Mouse (Mus musculus) gastrocnemius, postnatal 25 days (tissue): ENCODE results near the gene Cyp2w1. TPM values are rescaled to one million over a fixed set of nuclear protein-coding genes. Genes with fewer than 3 reads are reported as not detected.
A peak's percentile ranks its signal among the peaks of the same experiment; 100 is the strongest.
"Not testable (repeated sequence)": the region's sequence is repeated elsewhere in the genome, so short reads cannot be mapped to it uniquely, and the experiment has no call there.

Experiments
- DNase-seq: peaks from one replicate; pipeline ENCODE4 v3.0.0; 2022
- total RNA-seq, 2 experiments: library from RNA; stranded (reverse); gene quantifications; 1 replicate in 1 of 2; 2 replicates in 1 of 2; pipeline ENCODE4 v1.2.3; 2021

Cyp2w1 gene
- total RNA-seq, 2 experiments from 2014 or later = not detected

DNA sequence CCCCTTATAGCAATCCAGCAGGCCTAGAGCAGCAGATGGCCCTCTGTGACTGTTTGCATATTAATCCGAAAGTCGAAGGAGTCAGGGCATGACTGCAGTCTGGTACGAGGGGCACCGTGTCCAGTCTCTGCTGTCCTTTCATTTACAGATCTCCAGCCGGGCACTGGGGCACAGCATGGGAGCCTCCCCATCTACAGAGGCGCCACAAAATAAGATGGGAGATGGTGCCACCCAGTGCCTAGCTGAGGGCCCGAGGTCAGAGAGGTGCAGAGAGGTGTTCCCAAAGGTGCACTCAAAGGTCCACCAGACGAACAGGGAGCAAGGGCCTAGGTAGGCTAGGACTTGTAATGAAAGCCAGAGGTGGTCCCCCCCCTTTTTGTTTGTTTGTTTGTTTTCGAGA, 30.8 kb downstream of the Cyp2w1 start:
- no peak for DNase-seq

- peak; percentile 79 for DNase-seq
Measured at GRCm38 (mm10) chr5:139384531-139384930, 32.1 kb downstream of the Cyp2w1 start.

GRCm38 (mm10) chr5:139386047-139386446, 33.6 kb downstream of the Cyp2w1 start:
- DNase-seq = no peak

DNA sequence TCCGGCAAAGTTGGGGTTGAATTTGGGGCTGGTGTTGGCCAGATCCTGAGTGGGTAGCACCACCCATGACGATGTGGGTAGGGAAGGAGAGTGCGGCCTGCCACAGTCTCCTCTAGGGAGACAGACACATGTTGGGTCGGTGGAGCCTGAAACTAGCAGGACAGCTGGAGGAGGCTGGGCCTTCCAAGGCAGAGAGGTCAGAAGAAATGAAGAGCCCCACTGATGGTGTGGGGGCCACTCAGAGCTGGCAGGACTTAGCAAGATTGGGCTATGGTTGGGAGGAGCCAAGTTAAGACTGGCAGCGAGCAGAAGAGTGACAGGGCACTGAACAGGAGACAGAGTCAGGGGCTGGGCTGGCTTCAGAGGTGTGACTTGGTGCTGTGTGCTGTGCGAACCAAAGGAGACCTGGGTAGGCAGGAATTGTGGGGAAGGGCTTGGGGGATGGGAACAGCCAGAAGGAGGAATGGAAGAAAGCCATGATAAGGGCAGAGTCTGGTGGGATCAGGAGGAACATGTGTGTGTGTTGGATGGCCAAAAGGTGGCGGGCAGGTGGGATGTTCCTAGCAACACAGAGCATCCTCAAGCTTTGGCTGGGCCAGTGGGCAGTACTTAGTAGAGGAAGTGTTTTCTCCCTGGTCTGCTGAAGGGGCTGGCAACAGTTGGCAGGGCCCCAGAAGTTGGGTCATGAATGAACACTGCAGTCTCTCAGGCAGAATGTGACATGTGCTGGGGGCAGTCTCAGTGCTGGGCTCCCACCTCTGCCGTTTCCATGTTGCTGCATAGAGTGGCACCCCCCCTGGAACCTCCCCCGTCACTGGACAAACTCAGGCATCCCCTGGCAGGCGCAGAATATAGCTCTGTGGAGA, 35.1 kb downstream of the Cyp2w1 start:
- DNase-seq = no peak

- no peak for DNase-seq
Measured at GRCm38 (mm10) chr5:139388195-139388570, 35.8 kb downstream of the Cyp2w1 start.

- peak; percentile 54 for DNase-seq
Measured at GRCm38 (mm10) chr5:139388694-139389675, 36.6 kb downstream of the Cyp2w1 start.

GRCm38 (mm10) chr5:139389676-139390061, 37.3 kb downstream of the Cyp2w1 start:
- peak; percentile 84 for DNase-seq

DNA sequence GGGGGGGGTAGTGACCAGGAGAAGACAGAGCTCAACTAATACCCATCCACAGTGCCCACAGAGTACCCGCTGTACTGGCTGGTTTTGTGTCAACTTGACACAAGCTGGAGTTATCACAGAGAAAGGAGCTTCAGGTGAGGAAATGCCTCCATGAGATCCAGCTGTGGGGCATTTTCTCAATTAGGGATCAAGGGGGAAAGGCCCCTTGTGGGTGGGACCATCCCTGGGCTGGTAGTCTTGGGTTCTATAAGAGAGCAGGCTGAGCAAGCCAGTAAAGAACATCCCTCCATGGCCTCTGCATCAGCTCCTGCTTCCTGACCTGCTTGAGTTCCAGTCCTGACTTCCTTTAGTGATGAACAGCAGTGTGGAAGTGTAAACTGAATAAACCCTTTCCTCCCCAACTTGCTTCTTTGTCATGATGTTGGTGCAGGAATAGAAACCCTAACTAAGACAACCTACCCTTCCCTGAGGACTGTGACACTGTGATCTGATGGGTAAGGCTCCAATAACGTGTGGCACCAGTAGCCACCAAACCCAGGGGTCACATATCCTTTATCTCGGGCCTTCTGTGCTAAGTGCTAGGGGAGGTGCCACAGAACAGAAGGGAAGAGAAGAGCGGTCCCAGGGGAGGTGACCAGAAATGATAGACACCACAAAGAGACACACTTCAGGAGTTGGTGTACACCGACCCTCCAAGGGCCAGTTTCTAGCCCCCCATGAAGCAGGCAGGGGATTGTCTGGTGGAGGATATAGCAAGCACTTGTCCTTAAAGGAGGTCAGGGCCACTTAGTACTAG, 38.1 kb downstream of the Cyp2w1 start:
- not testable (repeated sequence) for DNase-seq

DNA sequence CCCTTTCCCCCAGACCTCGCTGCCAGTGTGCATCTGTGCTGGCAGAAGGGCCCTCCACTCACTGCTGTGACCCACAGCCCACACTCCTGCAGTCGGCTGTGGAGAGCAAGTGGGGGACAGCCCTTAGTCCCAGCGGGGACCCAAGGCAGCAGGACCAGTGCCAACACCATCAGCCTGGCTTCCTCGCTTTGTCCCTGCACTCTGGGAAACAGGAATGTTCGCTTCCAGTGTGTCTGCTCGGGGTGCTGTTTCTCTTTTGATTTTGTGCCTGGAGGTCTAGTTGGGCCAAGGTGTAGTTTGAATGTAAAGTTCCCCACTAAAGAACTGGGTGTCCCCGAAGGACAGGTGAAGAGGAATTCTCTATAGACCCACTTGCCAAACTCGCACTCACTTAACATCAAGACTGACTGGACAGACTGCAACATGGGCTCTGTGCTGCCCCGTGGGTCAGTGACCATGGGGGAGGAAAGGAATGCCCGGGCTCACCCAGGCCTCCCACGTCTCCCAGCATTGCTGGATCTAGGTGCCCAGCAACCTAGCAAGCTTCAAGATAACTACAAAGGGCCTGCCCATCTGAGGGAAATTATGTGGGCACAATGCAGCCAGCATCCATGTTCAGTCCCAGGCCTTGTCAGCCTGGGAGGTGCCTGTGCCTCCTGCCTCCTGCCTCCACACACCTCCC, 39.0 kb downstream of the Cyp2w1 start:
- DNase-seq = no peak

- DNase-seq = no peak
Measured at GRCm38 (mm10) chr5:139392219-139393196, 40.1 kb downstream of the Cyp2w1 start.

GRCm38 (mm10) chr5:139393197-139393588, 40.8 kb downstream of the Cyp2w1 start:
- DNase-seq = no peak

DNA sequence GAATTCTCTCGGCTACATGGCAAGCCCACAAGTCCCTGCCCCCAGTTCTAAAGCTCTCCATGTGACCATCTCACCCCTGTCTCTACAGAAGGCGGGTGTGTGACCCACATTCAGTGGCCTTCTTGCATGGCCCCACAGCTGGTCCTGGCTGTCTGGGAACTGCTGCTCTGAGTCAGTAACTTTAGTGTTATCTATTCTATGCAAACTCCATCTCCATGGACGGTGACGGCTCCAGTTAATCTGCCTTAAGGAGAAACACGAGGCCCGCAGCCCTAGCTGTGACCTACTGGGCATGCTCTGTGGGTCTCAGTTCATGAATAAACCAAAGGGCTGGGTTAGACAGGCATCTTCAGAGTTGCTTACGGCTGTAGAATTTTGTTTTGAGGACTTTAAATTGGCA, 42.0 kb downstream of the Cyp2w1 start:
- DNase-seq = no peak

GRCm38 (mm10) chr5:139395528-139395927, 43.1 kb downstream of the Cyp2w1 start:
- no peak for DNase-seq

DNA sequence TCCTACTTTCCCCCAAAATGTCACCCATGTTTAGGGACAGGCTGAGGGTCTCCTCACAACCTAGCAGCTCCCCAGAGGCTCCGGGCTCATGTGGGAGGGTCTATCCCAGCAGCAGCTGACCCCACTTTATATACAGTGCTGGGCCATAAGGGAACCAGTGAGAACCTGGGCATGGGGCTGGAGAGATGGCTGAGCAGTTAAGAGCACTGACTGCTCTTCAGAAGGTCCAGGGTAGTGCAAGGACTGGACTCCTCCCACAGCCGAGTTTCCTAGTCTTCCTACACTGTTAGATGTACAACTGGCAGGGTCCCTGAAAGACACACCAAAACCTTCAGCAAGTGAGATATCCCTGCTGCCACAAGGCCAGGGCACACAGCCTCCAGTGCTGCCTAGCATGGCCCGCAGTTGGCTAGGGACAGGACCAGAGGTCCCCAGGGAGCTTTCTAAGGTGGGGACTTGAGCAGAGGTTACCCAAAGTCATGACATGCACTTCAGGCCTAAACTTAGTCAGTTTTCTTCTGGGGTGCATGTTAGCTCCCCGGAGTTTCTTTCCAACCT, 45.0 kb downstream of the Cyp2w1 start:
- DNase-seq = no peak

GRCm38 (mm10) chr5:139397959-139398753, 45.7 kb downstream of the Cyp2w1 start:
- peak; percentile 92 for DNase-seq

DNA sequence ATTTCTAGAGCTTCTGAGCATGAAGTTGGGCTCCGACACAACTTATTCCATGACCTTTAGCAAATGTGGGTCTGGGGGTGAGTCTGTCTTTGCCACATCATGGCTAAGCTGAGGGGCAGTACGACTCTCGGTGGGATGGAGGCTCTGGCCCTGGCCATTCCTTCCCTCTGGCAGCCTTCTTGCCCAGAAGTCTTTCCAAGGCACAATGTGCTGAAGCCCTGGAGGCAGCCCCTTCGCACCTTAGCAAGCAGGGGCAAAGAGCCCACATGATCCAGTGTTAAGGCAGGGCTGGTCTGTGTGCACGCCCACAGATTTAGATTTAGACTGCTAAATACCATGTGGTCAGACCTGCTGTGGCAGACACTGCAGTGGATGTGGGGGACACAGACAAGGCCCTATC, 46.4 kb downstream of the Cyp2w1 start:
- no peak for DNase-seq

- DNase-seq = no peak
Measured at GRCm38 (mm10) chr5:139399991-139400390, 47.6 kb downstream of the Cyp2w1 start.

DNA sequence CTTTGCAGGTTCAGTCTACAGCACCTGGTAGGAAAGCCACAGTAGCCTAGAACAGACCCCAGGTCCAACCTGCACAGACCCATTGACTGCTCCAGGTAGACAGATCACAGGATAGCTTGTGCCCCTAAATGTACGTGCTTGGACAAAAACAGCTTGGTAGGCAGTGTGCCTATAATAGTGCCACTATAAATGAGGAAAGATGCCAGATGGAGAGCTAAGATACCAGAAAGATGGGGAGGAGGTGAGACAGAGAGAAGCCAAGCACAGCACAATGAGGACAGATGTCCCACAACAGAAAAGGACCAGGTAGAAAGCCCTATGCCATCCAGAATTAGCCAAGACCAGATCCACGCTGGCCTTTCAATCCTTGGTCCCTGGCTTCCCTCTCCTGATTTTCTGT, 49.7 kb downstream of the Cyp2w1 start:
- DNase-seq = no peak

- DNase-seq = no peak
Measured at GRCm38 (mm10) chr5:139403692-139404260, 51.4 kb downstream of the Cyp2w1 start.
